Mouse (Mus musculus) ES-Bruce4 (cell line): ENCODE data around the gene Cntn4.

Experiments used
- CTCF ChIP-seq: IDR thresholded peaks from one replicate; pipeline ENCODE4 v1.8.1; 2011; ENCODE audit warnings: low read depth, low read length
- EP300 ChIP-seq: IDR thresholded peaks from 2 replicates; pipeline ENCODE4 v1.6.1; 2011; ENCODE audit warnings: low read depth, low read length; ENCODE audit not compliant: insufficient read depth
- POLR2A ChIP-seq: IDR thresholded peaks from one replicate; pipeline ENCODE4 v1.8.1; 2011; ENCODE audit warnings: low read length; ENCODE audit not compliant: insufficient read depth

DNA sequence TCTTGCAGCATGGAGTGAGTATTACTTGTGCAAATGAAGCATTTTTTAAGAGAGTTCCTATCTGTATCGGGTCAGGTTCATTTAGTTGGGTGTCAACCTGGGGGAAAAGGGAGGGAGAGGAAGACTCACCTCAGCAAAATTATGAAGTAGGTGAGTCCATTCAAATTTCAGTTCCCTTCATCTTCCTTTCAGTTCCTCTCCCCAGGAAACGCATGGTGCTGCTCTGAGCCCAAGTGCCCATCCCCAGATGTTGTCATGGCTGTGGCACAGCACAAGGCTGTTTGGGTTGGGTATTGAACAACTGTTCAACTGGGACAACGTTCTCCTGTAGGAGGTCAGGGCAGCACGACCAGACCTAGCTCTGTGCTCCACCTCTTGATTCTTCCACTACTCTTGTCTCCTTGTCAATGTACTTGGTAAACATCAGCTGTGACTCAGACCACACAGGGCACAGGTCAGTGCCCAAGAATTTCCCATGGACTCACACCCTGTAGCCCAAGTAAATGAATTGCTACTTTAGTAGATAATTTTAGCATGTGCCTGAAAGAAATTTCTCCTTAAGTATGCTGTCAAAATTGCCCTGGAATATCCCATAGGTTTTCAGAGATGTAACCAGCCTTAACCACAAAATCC lies 1052.3 kb downstream of the Cntn4 start:
- TF ChIP-seq EP300: no peak
- TF ChIP-seq POLR2A: no peak
- no peak for TF ChIP-seq CTCF
